Mouse (Mus musculus) adrenal gland, postnatal 25 days (tissue): ENCODE results near the gene Sf3b2. TPM values are rescaled to one million over a fixed set of nuclear protein-coding genes. Genes with fewer than 3 reads are reported as not detected.
"Not testable (repeated sequence)": the region's sequence is repeated elsewhere in the genome, so short reads cannot be mapped to it uniquely, and the experiment has no call there.

Source experiments
- DNase-seq: peaks from one replicate; pipeline ENCODE4 v3.0.0; 2021; ENCODE audit warnings: mixed read lengths
- total RNA-seq: library from RNA; stranded (reverse); gene quantifications from 2 replicates; pipeline ENCODE4 v1.2.3, GENCODE M21; 2021

Sf3b2 gene
- total RNA-seq, 1 experiment from 2014 or later, result 194 TPM

DNA sequence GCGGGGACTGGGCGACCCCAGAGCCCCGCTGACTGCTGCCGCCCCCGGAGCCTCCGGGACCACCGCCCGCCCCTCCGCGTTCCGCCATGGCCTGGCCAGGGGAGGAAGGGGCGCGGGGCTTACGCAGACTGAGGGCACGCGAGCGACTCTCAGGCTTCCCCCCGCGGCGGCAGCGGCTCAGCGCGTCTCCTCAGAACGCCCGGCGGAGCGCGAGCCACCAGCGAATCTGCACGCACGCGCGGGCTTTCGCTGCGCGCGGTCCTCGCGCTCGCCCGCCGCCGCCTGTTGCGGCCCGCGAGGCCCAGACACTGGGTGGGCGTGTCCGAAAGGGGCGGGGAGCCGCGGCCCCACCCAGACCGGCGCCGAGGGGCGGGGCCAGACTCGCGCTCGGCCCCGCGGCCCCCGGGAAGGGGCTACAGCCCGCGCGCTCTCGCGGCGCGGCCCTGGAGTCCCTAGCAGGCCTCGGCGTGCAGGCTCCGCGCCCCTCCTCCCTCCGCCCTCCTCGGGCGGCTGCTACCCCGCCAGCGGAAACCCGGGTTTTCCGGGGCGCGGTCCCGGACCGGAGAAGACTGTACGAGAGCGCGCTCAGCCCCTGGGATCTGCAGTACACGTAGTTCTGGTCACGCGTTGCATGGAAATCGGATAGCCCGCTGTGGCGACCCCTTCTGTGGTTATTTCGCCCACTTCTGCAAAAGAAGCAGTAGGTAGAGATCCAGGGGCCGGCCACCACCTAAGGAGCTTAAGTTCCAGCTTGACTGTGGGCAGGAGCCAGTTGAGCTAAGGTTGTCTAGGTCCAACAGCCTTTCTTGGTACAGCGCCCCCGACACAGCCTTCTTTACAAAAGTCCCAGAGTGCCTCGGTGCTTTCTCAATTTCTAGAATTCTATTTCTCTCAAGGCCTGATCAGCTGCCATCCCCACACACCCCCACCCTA is 22.2 kb downstream of the Sf3b2 start, which contains the start of gene Pacs1:
Gene Pacs1, minus strand, starts transcription at position 319 of the 933 bp plus-strand sequence.
- DNase-seq, result peak; percentile 91

DNA sequence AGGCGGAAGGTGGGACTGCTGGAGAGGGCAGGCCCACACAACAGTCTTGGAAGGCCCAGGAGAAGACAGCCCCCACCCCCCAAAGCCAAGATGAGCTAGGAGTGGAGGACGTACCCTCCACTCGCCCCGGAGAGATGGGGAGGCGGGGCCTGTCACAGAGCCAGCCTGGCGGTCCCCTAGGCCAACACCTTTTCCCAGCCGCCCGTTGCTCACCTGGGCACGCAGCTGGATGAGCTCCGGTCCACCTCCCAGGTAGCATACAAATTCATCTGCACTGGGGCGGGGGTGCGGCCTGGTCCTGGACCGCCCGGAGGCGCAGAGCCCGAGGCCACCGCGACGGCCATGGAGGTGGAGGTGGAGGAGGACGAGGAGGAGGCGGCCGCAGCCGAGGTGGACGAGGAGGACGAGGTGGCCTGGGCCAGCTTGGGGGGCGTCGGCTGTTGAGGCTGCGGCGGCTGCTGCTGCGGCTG is 22.9 kb downstream of the Sf3b2 start:
- DNase-seq, result peak; percentile 52

DNA sequence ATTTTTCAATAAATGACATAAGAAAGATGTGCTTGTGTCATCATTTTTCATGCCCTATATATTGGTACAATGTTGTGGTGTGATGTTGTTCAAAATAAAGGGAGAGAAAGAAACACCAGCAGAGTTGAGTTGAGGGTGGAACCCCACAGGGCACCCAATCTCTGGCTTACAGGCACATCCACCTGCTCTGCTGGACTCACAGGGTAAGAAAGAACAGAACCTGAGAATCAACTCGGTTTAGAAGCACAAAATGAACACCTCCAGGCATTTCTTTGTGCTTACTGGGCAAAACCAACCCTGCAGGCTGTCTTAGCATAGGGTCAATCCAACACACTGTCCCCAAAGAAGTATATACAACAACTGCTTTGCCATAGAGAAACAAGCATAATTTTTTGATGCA is 23.8 kb downstream of the Sf3b2 start:
- DNase-seq, result no peak

DNA sequence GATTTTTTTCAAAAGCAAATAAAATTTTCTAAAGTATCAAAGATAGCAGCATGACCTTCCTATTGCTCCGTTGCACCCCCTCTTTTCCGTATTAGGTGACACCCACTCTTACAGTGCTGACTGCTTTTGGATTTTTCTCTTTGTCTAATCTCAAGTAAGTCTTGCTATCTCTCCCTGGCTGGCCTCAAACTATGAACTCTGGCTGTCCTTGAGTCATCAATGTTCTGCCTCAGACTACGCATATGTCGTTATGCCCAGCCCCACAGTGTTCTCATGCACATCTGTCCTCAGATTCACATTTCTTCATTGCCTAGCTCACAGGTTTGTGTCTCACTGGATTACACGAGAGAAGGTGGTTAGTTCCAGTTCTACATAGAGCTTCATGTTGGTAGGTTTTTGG is 25.9 kb downstream of the Sf3b2 start:
- no peak for DNase-seq

DNA sequence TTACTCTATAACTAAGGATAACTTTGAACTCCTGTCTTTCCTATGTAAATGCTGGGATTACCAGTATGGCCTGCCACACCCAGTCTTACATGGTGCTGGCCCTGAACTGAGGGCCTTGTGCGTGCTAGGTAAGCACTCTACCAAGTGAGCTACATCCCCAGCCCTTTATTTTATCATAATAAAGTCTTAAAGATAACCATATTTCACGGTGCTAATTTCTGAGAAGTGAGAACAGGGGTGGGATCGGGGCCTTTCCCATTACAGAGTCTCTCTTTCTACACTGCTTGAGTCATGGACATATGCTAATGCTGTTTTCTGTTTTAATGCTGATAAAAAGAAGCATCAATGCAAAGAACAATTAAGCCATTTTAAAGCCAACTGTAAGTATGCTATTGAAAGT is 26.4 kb downstream of the Sf3b2 start:
- DNase-seq, result no peak

DNA sequence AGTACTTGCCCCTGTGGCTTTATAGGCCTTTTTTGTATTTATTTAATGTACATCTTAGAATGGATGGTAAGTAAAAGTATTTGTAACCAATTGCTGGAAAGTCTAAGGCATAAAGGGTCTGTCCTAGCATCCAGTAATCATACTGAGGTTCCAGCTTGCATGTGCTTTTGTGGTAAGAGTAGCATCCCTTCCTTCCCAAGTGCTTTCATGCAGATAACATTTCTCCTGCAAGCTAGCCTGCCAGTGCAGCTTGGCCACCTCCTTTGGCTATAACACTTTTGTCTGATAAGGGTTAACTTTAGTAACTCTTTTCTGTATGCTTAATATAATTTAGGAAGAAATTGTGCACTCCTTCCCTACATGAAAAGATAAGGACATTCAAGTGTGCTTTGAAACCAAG is 27.2 kb downstream of the Sf3b2 start:
- DNase-seq, result no peak

DNA sequence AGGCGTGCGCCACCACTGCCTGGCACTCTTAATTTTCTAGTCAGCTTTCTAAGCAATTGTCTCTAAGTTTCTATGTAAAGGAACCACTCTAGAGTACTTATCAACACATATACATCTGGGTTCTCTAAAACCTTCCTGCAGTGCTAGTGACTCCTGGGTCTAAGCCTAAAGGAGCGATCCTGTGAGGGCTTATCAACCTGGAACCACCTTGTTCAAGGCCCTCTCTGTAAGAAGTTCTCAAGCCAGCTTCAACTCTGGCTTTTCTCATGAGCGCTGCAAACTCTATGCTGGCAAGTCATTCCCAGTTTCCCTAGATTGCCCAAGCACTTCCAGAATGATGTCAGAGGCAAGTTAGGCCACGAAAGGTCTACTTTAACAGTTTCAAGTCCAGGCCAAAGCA is 28.2 kb downstream of the Sf3b2 start:
- DNase-seq, result no peak

DNA sequence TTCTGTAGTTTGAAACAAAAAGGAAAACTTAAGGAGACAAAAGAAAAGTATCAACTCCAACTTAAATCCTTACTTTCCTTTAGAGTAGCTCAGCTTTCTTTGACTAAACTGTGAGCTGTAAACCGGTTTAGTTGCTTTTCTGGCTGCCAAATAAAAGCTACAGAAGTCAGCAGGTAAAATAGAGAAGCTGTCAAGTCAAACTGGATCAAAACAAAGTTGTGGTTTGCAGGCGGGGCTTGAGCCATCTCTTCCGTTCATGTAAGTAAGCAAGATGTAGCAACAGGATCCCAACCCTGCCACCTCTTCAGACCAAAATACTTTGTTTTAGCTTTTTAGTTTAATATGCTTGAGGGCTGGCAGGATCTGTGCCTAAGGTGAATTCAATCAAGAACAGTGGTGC is 38.1 kb downstream of the Sf3b2 start:
- DNase-seq, result no peak

DNA sequence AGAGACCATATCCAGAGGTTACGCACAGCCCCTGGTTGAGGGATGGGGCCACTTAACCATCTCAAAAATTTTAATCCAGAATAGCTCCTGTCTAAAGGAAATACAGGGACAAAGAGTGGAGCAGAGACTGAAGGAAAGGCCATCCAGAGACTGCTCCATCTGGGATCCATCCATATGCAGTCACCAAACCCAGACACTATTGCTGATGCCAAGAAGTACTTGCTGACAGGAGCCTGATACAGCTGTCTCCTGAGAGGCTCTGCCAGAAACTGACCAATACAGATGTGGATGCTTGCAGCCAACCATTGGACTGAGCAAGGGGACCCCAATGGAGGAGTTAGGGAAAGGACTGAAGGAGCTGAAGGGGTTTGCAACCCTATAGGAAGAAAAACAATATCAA is 58.3 kb downstream of the Sf3b2 start:
- DNase-seq, result not testable (repeated sequence)

DNA sequence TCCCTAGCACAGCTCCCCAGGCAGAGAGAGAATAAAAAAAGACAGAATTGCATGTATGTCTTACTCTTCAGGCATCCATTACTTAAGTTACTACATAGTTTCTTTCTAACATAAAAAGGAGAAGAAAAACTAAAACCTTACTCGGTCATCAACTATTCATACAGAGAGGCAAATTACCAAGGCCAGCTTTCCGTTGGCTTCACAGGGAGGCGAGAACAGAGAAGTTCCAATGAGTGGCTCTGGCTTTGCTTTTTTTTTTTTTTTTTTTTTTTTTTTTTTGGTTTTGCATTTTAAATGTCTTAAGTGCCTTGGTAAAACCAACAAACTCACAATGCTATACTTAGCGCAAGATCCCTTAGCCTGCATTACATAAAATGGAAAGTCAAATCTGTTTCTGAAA is 62.6 kb downstream of the Sf3b2 start:
- DNase-seq, result no peak

DNA sequence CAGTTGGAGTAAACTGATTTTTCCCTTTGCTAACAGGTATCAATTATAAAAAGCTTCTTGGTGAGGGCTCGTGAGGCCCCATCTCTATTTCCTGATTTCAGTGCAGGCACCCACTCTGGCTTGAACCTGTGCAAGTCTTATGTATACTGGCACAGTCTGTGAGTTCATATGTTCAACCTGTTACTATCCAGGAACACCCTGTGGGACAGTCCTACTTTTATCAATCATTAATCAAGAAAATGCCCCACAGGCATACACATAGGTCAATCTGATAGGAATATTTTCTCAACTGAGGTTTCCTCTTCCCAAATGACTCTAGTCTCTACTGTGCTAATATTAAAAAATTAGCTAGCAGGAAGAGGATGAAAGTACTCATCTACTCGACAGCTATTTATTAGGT is 65.1 kb downstream of the Sf3b2 start:
- no peak for DNase-seq

DNA sequence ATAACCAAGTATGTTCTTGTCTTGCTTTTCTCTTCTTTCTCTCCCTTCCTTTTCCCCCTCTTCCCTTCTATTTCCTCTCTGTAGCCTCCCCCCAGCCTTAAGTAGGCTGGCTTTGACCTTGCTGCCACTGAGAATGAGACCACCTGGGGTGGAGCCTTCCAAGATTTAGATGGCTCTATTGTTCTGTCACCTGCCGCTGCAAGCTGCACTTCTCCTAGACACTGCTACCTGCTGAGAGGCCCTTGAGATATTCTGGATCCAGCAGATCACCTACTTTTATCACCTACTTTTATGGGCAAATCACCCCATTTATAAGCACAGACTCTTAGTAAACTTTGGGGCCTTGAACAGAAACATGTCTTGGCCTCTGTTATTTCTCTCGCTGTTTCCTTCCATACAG is 70.6 kb downstream of the Sf3b2 start:
- no peak for DNase-seq

DNA sequence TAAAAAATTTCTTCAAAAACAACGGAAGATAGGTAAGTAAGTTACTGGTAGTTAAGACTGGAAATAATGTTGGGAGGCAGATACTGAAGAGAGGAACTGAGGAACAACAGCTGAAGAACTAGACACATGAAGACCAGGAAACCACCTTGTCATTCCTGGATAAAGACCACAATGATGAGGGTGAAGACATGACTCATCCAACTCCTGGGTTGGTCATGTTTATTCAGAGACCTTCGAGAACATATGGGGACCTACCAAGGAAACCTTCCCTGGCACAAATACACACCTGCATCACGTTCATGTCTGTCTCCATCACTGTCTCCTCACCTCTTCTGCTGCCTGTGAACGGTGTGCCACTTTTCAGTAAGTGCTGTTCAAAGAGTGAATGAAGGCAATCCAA is 71.2 kb downstream of the Sf3b2 start:
- no peak for DNase-seq

Other genes with a start within 250 kb of the Sf3b2 start
- 5.9 and 6.0 TPM in 2 replicates for gene Rin1, start 245.0 kb downstream of the Sf3b2 start, total RNA-seq
- gene Cd248, start 227.4 kb downstream of the Sf3b2 start, total RNA-seq, result 10.0 and 12.7 TPM in 2 replicates
- 1.3 and 1.4 TPM in 2 replicates for gene Tmem151a, start 209.9 kb downstream of the Sf3b2 start, total RNA-seq
- gene Yif1a, start 206.9 kb downstream of the Sf3b2 start, total RNA-seq, result 62.7 and 68.2 TPM in 2 replicates
- gene Cnih2, start 196.9 kb downstream of the Sf3b2 start, total RNA-seq, result 1.1 and 2.7 TPM in 2 replicates
- 165 and 186 TPM in 2 replicates for gene Rab1b, start 188.4 kb downstream of the Sf3b2 start, total RNA-seq
- gene Klc2, start 176.9 kb downstream of the Sf3b2 start, total RNA-seq, result 47.3 and 54.2 TPM in 2 replicates
- gene Pacs1, start 22.3 kb downstream of the Sf3b2 start, total RNA-seq, result 18.0 and 26.9 TPM in 2 replicates
- not detected in 2 replicates for gene Gal3st3, start 2.9 kb upstream of the Sf3b2 start, total RNA-seq
- not detected in 2 replicates for gene Catsper1, start 40.3 kb upstream of the Sf3b2 start, total RNA-seq
- gene Cst6, start 54.1 kb upstream of the Sf3b2 start, total RNA-seq, result 1.6 TPM in 1 of 2 replicates, not detected in the other
- gene Eif1ad, start 71.3 kb upstream of the Sf3b2 start, total RNA-seq, result 25.0 and 25.1 TPM in 2 replicates
- 148 and 160 TPM in 2 replicates for gene Banf1, start 71.7 kb upstream of the Sf3b2 start, total RNA-seq
- 49.8 and 93.4 TPM in 2 replicates for gene Sart1, start 93.2 kb upstream of the Sf3b2 start, total RNA-seq
- gene Tsga10ip, start 107.1 kb upstream of the Sf3b2 start, total RNA-seq, result not detected in 2 replicates
- 182 and 221 TPM in 2 replicates for gene Drap1, start 129.5 kb upstream of the Sf3b2 start, total RNA-seq
- gene AI837181, start 129.7 kb upstream of the Sf3b2 start, total RNA-seq, result 43.1 and 51.1 TPM in 2 replicates
- gene Fosl1, start 152.1 kb upstream of the Sf3b2 start, total RNA-seq, result not detected in 2 replicates
- gene Ccdc85b, start 162.4 kb upstream of the Sf3b2 start, total RNA-seq, result 7.2 and 10.9 TPM in 2 replicates
- gene Fibp, start 165.2 kb upstream of the Sf3b2 start, total RNA-seq, result 53.7 and 100 TPM in 2 replicates
- not detected in 2 replicates for gene Ctsw, start 173.1 kb upstream of the Sf3b2 start, total RNA-seq
- gene Efemp2, start 178.5 kb upstream of the Sf3b2 start, total RNA-seq, result 55.5 and 56.3 TPM in 2 replicates
- gene Mus81, start 192.9 kb upstream of the Sf3b2 start, total RNA-seq, result 31.1 and 35.0 TPM in 2 replicates
- gene Cfl1, start 195.0 kb upstream of the Sf3b2 start, total RNA-seq, result 625 and 632 TPM in 2 replicates
- gene 1700020D05Rik, start 208.3 kb upstream of the Sf3b2 start, total RNA-seq, result 2.2 and 3.7 TPM in 2 replicates
- gene Snx32, start 215.1 kb upstream of the Sf3b2 start, total RNA-seq, result 13.1 and 18.4 TPM in 2 replicates